Mouse (Mus musculus) intestine, embryonic 16.5 days (tissue): ENCODE measurements around the gene Erp29. TPM values are rescaled to one million over a fixed set of nuclear protein-coding genes. Genes with fewer than 3 reads are reported as not detected.

Experiments
- ATAC-seq: fragments of 200-750 bp; cut with Nextera tagmentation; 2 replicates; pipeline ENCODE4 v1.8.0; 2017; ENCODE audit warnings: moderate TSS enrichment, moderate library complexity
- H3K27ac ChIP-seq: fragments of 300-500 bp; sonication (generic); 2 replicates; pipeline ENCODE4 v1.5.1; 2014; ENCODE audit warnings: mild to moderate bottlenecking, low read length
- H3K27me3 ChIP-seq: fragments of 300-500 bp; sonication (generic); replicated peaks from 2 replicates; pipeline ENCODE4 v1.6.1; 2014; ENCODE audit warnings: low read length, control low read depth, mixed read lengths; ENCODE audit not compliant: control insufficient read depth, insufficient read depth
- H3K36me3 ChIP-seq: fragments of 300-500 bp; sonication (generic); 2 replicates; pipeline ENCODE4 v1.6.1; 2014; ENCODE audit warnings: low read length, control low read depth; ENCODE audit not compliant: control insufficient read depth, insufficient read depth
- H3K4me1 ChIP-seq: fragments of 300-500 bp; sonication (generic); 2 replicates; pipeline ENCODE4 v1.6.1; 2014; ENCODE audit warnings: low read length, control low read depth, mixed read lengths; ENCODE audit not compliant: control insufficient read depth, insufficient read depth
- H3K4me2 ChIP-seq: fragments of 300-500 bp; sonication (generic); 2 replicates; pipeline ENCODE4 v1.6.1; 2014; ENCODE audit warnings: low read depth, low read length, control low read depth
- H3K4me3 ChIP-seq: fragments of 300-500 bp; sonication (generic); 2 replicates; pipeline ENCODE4 v1.5.1; 2014; ENCODE audit warnings: mild to moderate bottlenecking, low read length
- H3K9ac ChIP-seq: fragments of 300-500 bp; sonication (generic); 2 replicates; pipeline ENCODE4 v1.6.1; 2014; ENCODE audit warnings: low read depth, low read length
- H3K9me3 ChIP-seq: fragments of 300-500 bp; sonication (generic); 2 replicates; pipeline ENCODE4 v1.6.1; 2016; ENCODE audit warnings: low read length, control low read depth; ENCODE audit not compliant: control insufficient read depth
- WGBS: fragments of 180-500 bp; shearing (Covaris S2); extraction: QIAGEN DNeasy Blood & Tissue Kit; methylation state at CpG from one replicate; pipeline ENCODE4 v1.1.7; 2014; 5-methylcytosine and 5-hydroxymethylcytosine counted together
- polyA plus RNA-seq: library from polyadenylated mRNA; unstranded; fragments of >200 nt; fragmentation: Nextera tagmentation; extraction: Ambion mirVana; gene quantifications from 2 replicates; pipeline ENCODE4 v1.2.1, GENCODE M21; 2015

Erp29 gene
- polyA plus RNA-seq, 1 experiment from 2014 or later: 202 TPM

DNA sequence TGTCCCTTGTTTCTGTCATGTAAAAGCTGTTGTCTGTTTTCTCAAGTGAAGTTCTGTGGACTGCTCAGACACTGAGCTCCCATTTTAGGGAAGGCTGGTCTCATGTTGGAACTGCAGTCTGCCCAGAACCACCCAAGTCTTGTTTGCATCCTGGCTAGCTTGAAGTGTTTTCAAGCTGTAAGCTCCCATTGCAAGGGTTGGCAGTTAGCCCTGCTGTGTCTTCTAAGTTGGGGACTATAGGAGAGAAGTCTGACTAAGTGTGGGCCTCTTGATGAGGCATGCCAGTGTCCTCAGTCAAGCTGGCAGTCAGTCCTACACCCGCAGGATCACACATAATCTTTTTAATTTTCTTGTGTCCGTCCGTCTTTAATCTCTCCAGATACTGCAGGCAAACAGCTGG is 23.4 kb downstream of the Erp29 start:
- 94% methylated on average over 3 of the region's 3 CpGs for WGBS
- H3K9ac ChIP-seq: no peak overlapping the region
- no peak for ATAC-seq

DNA sequence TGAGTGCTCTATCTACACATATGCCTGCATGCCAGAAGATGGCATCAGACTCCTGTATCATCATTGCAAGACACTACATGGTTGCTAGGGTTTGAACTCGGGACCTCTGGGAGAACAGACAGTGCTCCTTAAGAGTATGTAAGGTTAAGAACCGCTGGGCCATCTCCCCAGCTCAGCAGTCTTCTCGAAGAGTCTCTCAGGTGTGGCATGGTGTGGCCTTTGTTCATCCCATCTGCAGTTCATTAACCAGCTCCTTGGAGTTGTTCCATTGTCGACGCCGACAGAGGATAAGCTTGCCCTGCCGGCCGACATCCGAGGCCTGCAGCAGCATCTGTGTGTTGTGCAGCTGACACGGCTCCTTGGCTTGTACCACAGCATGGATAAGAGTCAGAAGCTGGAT is 29.0 kb downstream of the Erp29 start:
- Histone ChIP-seq H3K9ac (no peak overlapping the region), H3K9me3 (no peaks in the 10 kb centered on the region), H3K36me3 (peaks cover 41% of the 10 kb centered on the region), H3K4me2 (no peak overlapping the region), H3K27me3 (no peaks in the 10 kb centered on the region), H3K4me3 (no peak overlapping the region), H3K4me1 (no peaks in the 10 kb centered on the region), H3K27ac (no peak overlapping the region)
- ATAC-seq: no peak
- 90% methylated on average over 10 of the region's 10 CpGs for WGBS

More for the DNA sequence above, 23.4 kb downstream of the Erp29 start:
- peaks cover 20% of the 10 kb centered on the region for H3K36me3 ChIP-seq
- H3K27ac ChIP-seq: no peak overlapping the region
- H3K9me3 ChIP-seq: no peaks in the 10 kb centered on the region
- no peaks in the 10 kb centered on the region for H3K4me1 ChIP-seq
- H3K4me3 ChIP-seq: no peak overlapping the region
- no peaks in the 10 kb centered on the region for H3K27me3 ChIP-seq
- no peak overlapping the region for H3K4me2 ChIP-seq

DNA sequence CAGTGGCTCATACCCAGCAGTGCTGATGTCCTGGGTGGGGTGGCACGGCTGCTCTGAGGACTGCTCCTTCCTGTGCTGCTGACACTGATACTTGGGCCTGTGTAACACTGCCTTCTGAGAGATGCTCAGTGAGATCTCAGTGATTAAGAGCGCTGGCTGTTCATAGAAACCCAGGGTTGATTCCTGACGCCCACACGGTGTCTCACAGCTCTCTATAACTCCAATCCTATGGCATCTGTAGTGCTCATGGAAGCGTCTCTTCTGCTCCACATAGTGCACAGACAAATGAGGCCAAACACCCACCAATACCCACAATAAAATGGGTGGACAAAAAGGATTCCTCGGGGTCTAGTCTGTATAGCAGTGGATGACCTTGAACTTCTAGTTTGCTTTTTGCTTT is 29.5 kb downstream of the Erp29 start:
- 96% methylated on average over 6 of the region's 6 CpGs for WGBS

DNA sequence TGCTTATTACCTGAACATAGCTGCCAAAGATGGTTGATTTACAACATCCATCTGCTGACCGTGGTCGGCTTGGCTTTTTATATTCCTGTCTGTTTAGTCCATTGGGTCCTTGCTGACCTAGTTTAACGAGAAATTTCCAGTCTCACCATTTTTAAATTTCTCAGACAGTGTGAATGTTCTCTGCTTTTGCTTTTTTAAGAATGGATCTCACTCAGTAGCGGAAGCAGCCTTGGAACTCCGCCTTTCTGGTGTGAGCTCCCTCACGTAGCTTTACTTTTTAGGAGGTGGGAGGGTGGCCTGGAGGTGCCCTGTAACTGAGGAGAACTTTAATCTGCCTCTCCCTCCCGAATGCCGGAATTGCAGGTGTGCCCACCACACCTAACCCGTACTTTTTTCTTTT is 31.6 kb downstream of the Erp29 start:
- WGBS: 90% methylated on average over 9 of the region's 9 CpGs
- H3K4me1 ChIP-seq: no peaks in the 10 kb centered on the region
- H3K4me3 ChIP-seq: no peak overlapping the region
- no peak overlapping the region for H3K9ac ChIP-seq
- no peak overlapping the region for H3K4me2 ChIP-seq
- no peak for ATAC-seq
- H3K36me3 ChIP-seq: peaks cover 42% of the 10 kb centered on the region
- no peaks in the 10 kb centered on the region for H3K27me3 ChIP-seq
- no peak overlapping the region for H3K27ac ChIP-seq
- no peaks in the 10 kb centered on the region for H3K9me3 ChIP-seq

More for the DNA sequence above, 29.5 kb downstream of the Erp29 start:
- H3K9ac ChIP-seq: no peak overlapping the region
- no peak overlapping the region for H3K4me2 ChIP-seq
- H3K4me1 ChIP-seq: no peaks in the 10 kb centered on the region
- peaks cover 43% of the 10 kb centered on the region for H3K36me3 ChIP-seq
- H3K9me3 ChIP-seq: no peaks in the 10 kb centered on the region
- no peaks in the 10 kb centered on the region for H3K27me3 ChIP-seq
- no peak overlapping the region for H3K4me3 ChIP-seq
- ATAC-seq: no peak
- H3K27ac ChIP-seq: no peak overlapping the region

DNA sequence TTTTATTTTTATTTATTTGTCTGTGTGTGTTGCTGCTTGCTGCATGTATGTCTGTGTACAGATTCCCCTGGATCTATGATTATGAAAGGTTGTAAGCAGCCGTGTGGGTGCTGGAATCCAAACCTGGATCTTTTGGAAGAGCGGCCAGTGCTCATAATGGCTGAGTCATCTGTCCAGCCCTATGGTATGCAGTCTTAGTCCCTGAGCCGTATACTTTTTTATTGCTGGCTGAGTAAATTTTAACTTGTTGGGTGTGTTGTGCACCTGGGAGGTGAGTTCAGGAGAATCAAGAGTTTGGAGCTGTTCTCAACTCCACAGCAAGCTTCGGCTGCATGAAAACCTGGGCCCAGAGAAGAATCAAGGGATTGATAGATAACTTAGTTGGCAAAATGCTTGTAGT is 41.3 kb downstream of the Erp29 start:
- no peak overlapping the region for H3K4me2 ChIP-seq
- H3K36me3 ChIP-seq: peaks cover 12% of the 10 kb centered on the region
- no peak overlapping the region for H3K27ac ChIP-seq
- H3K4me1 ChIP-seq: peaks cover 3% of the 10 kb centered on the region; the same call in 1 of the 2 replicates
- no peaks in the 10 kb centered on the region for H3K9me3 ChIP-seq
- no peak overlapping the region for H3K4me3 ChIP-seq
- 64% methylated on average over 4 of the region's 4 CpGs for WGBS
- no peak overlapping the region for H3K9ac ChIP-seq
- no peaks in the 10 kb centered on the region for H3K27me3 ChIP-seq
- ATAC-seq: peak; percentile 74; the same call in 1 of the 2 replicates

DNA sequence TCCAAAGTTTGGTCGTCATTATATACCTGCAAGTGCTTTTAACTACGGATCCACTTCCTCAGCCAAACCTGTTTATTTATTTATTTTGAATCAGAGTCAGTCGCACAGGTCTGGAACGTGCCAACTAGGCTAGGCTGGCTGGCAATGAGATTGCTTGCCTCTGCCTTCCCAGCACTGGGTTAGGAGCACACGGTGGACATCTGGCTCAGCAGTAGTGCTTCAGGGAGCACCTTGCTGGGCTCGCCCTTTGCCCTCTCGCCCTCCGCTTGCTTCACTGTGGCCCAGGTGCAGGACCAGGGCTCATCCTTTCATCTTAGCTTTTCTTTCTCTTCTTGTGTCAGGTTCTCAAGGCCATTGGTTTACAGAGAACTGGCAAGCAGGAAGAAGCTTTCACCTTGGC is 44.5 kb downstream of the Erp29 start:
- Histone ChIP-seq H3K27ac (no peak overlapping the region), H3K36me3 (peaks cover 2% of the 10 kb centered on the region; the same call in 1 of the 2 replicates), H3K9ac (no peak overlapping the region), H3K27me3 (no peaks in the 10 kb centered on the region), H3K9me3 (no peaks in the 10 kb centered on the region), H3K4me3 (no peak overlapping the region), H3K4me2 (no peak overlapping the region), H3K4me1 (peaks cover 3% of the 10 kb centered on the region; the same call in 1 of the 2 replicates)
- no peak for ATAC-seq
- WGBS: 84% methylated on average over 8 of the region's 8 CpGs

DNA sequence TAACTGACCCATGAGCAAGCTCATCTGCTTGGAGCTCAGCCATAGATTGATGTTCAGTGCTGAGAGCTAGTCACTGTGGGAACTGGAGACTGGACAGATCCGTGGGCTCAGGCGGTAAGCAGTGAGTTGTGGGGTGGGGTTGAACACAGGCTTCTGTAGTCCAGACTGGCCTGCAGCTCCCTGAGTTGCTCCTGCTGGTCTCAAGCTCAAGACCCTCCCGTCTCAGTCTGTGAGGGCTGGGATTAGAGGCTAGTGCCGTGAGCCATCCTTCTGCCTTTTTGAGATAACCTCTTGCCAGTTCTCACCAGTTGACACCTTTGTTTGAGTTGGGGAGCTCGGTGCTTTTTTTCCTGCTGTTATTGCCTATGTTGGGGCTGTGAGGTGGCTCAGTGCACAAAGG is 51.5 kb downstream of the Erp29 start:
- 74% methylated on average over 5 of the region's 5 CpGs for WGBS
- peak overlapping the region; percentile 14; the same call in 1 of the 2 replicates for H3K9ac ChIP-seq
- H3K4me1 ChIP-seq: peaks cover 20% of the 10 kb centered on the region
- H3K4me3 ChIP-seq: no peak overlapping the region
- no peaks in the 10 kb centered on the region for H3K27me3 ChIP-seq
- no peaks in the 10 kb centered on the region for H3K9me3 ChIP-seq
- no peak for ATAC-seq
- no peaks in the 10 kb centered on the region for H3K36me3 ChIP-seq
- no peak overlapping the region for H3K4me2 ChIP-seq
- no peak overlapping the region for H3K27ac ChIP-seq

DNA sequence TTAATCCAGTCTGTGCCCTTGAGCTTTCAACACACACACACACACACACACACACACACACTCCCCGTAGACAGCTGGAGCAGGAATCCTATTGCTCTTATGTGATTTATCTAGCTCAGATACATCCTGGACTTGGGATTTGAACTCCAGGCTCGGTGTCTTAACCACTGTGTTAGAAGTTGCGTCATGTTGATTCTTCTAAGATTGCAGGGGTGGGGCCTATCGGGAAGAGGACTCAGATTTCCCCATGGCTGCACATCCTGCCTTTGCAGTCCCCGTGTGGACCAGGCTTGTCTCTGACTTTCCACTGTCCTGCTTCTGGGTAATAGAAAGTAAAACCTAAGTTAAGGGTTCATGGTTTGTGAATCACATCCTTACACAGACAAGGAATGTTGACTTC is 52.2 kb downstream of the Erp29 start:
- H3K4me3 ChIP-seq: no peak overlapping the region
- no peak for ATAC-seq
- peaks cover 20% of the 10 kb centered on the region for H3K4me1 ChIP-seq
- H3K4me2 ChIP-seq: no peak overlapping the region
- H3K27ac ChIP-seq: peak overlapping the region; percentile 23
- no peak overlapping the region for H3K9ac ChIP-seq
- H3K9me3 ChIP-seq: no peaks in the 10 kb centered on the region
- no peaks in the 10 kb centered on the region for H3K36me3 ChIP-seq
- H3K27me3 ChIP-seq: no peaks in the 10 kb centered on the region
- 46% methylated on average over 5 of the region's 5 CpGs for WGBS

DNA sequence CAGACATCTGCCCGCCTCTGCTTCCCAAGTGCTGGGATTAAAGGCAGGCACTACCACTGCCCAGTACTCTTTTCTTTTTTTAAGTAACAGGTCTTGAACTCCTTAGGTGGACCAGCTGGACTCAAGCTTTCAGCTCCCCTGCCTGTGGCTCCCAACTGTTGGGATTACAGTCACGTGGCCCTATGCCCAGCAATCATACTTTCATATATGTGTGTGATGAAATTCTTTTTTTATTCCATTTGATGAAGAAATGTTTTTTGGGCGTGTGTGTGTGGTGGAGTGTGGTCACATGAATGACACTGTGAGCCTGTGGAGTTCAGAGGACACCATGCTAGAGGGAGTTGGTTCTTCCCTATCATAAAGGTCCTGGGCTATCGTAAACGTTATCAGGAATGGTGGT is 52.8 kb downstream of the Erp29 start:
- H3K27me3 ChIP-seq: no peaks in the 10 kb centered on the region
- peak overlapping the region; percentile 92 for H3K4me3 ChIP-seq
- 69% methylated on average over 5 of the region's 5 CpGs for WGBS
- H3K4me2 ChIP-seq: peak overlapping the region; percentile 85
- no peaks in the 10 kb centered on the region for H3K36me3 ChIP-seq
- H3K9me3 ChIP-seq: no peaks in the 10 kb centered on the region
- H3K27ac ChIP-seq: peak overlapping the region; percentile 45
- peaks cover 20% of the 10 kb centered on the region for H3K4me1 ChIP-seq
- ATAC-seq: peak; percentile 34; the same call in 1 of the 2 replicates
- peak overlapping the region; percentile 90 for H3K9ac ChIP-seq

DNA sequence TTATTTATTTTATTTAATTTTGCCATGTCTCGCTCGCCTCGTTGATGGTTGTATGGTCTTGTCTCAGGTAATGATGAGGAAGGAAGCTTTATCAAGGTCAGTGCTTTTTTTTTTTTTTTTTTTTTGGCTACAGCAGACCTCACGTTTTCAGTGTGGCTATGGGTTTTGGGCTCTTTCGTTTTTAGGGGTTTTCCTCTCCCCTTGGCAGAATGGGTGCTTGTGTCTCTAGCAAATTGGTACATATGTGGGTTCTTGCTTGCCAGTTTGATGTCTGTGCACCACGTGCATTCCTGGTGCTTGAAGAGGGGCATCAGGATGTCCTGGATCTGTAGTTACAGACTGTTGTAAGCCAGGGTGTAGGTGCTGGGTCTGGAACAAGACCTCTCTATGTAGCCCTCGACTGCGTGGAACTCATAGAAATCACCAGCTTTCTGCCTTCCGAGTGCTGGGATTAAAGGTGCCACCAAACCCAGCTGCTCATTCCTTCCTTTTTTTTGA is 53.3 kb downstream of the Erp29 start:
- Histone ChIP-seq H3K9ac (peak overlapping the region; percentile 90), H3K27ac (no peak overlapping the region)

More for the DNA sequence above, 53.3 kb downstream of the Erp29 start:
- no peaks in the 10 kb centered on the region for H3K27me3 ChIP-seq
- peaks cover 20% of the 10 kb centered on the region for H3K4me1 ChIP-seq
- peak overlapping the region; percentile 85 for H3K4me2 ChIP-seq
- H3K4me3 ChIP-seq: peak overlapping the region; percentile 92
- H3K36me3 ChIP-seq: no peaks in the 10 kb centered on the region
- no peak for ATAC-seq
- no peaks in the 10 kb centered on the region for H3K9me3 ChIP-seq
- 43% methylated on average over 9 of the region's 9 CpGs for WGBS
